Mouse (Mus musculus): ENCODE measurements around the gene Dsn1. TPM values are rescaled to one million over a fixed set of nuclear protein-coding genes. Genes with fewer than 3 reads are reported as not detected.

Dsn1 gene
- total RNA-seq, 2 experiments from 2014 or later, result 5.9 to 7.1 TPM

- intact Hi-C loops (cut with DNase I), result no loop called here
- no peak for DNase-seq (ENCODE audit: extremely low spot score in 1 of 2, low spot score in 2 of 2)
Observed at GRCm38 (mm10) chr2:156981291-156981690, 25.7 kb downstream of the Dsn1 start.

GRCm38 (mm10) chr2:156980059-156980458, 26.9 kb downstream of the Dsn1 start:
- DNase-seq (ENCODE audit: extremely low spot score in 1 of 2, low spot score in 2 of 2), result no peak
- intact Hi-C loops (cut with DNase I), result no loop called here

GRCm38 (mm10) chr2:156976711-156977110, 30.2 kb downstream of the Dsn1 start:
- intact Hi-C loops (cut with DNase I), result no loop called here
- no peak for DNase-seq (ENCODE audit: extremely low spot score in 1 of 2, low spot score in 2 of 2)

GRCm38 (mm10) chr2:156974967-156975366, 32.0 kb downstream of the Dsn1 start:
- DNase-seq (ENCODE audit: extremely low spot score in 1 of 2, low spot score in 2 of 2), result no peak
- intact Hi-C loops (cut with DNase I), result no loop called here

- DNase-seq (ENCODE audit: extremely low spot score in 1 of 2, low spot score in 2 of 2), result peak in 1 of 2 experiments; percentile 41
- intact Hi-C loops (cut with DNase I), result no loop called here
Observed at GRCm38 (mm10) chr2:156973316-156974100, 33.4 kb downstream of the Dsn1 start.

GRCm38 (mm10) chr2:156970253-156970652, 36.7 kb downstream of the Dsn1 start:
- intact Hi-C loops (cut with DNase I), result no loop called here
- DNase-seq (ENCODE audit: extremely low spot score in 1 of 2, low spot score in 2 of 2), result no peak

GRCm38 (mm10) chr2:156968501-156968900, 38.5 kb downstream of the Dsn1 start:
- intact Hi-C loops (cut with DNase I), result no loop called here
- DNase-seq (ENCODE audit: extremely low spot score in 1 of 2, low spot score in 2 of 2), result no peak

- intact Hi-C loops (cut with DNase I), result no loop called here
Observed at GRCm38 (mm10) chr2:156967388-156967787, 39.6 kb downstream of the Dsn1 start.

GRCm38 (mm10) chr2:156963891-156964290, 43.1 kb downstream of the Dsn1 start:
- no peak for DNase-seq (ENCODE audit: extremely low spot score in 1 of 2, low spot score in 2 of 2)
- intact Hi-C loops (cut with DNase I), result no loop called here

More at GRCm38 (mm10) chr2:156967388-156967787, 39.6 kb downstream of the Dsn1 start:
- DNase-seq (ENCODE audit: extremely low spot score in 1 of 2, low spot score in 2 of 2), result no peak

GRCm38 (mm10) chr2:156958496-156959252, 48.3 kb downstream of the Dsn1 start:
- intact Hi-C loops (cut with DNase I), result no loop called here
- no peak for DNase-seq (ENCODE audit: extremely low spot score in 1 of 2, low spot score in 2 of 2)

GRCm38 (mm10) chr2:156957035-156957434, 49.9 kb downstream of the Dsn1 start:
- DNase-seq (ENCODE audit: extremely low spot score in 1 of 2, low spot score in 2 of 2), result no peak
- intact Hi-C loops (cut with DNase I), result no loop called here

- DNase-seq (ENCODE audit: extremely low spot score in 1 of 2, low spot score in 2 of 2), result no peak
- intact Hi-C loops (cut with DNase I), result no loop called here
Observed at GRCm38 (mm10) chr2:156956306-156956705, 50.6 kb downstream of the Dsn1 start.

- intact Hi-C loops (cut with DNase I), result loop anchor here (5.0 kb wide), 1 partner anchor 33 kb away; no protein-coding TSS in a partner anchor
Observed at GRCm38 (mm10) chr2:156954463-156954862, 52.5 kb downstream of the Dsn1 start.

GRCm38 (mm10) chr2:156951301-156952094, 55.5 kb downstream of the Dsn1 start:
- DNase-seq (ENCODE audit: extremely low spot score in 1 of 2, low spot score in 2 of 2), result no peak
- intact Hi-C loops (cut with DNase I), result loop anchor here (5.0 kb wide), 1 partner anchor 36 kb away; no protein-coding TSS in a partner anchor

More at GRCm38 (mm10) chr2:156954463-156954862, 52.5 kb downstream of the Dsn1 start:
- DNase-seq (ENCODE audit: extremely low spot score in 1 of 2, low spot score in 2 of 2), result no peak

- DNase-seq (ENCODE audit: extremely low spot score in 1 of 2, low spot score in 2 of 2), result no peak
- intact Hi-C loops (cut with DNase I), result loop anchor here (5.0 kb wide), 1 partner anchor 36 kb away; no protein-coding TSS in a partner anchor
Observed at GRCm38 (mm10) chr2:156950816-156951215, 56.1 kb downstream of the Dsn1 start.
